Mouse (Mus musculus): ENCODE results near the gene Olfr1394.
A peak's percentile ranks its signal among the peaks of the same experiment; 100 is the strongest.

DNA sequence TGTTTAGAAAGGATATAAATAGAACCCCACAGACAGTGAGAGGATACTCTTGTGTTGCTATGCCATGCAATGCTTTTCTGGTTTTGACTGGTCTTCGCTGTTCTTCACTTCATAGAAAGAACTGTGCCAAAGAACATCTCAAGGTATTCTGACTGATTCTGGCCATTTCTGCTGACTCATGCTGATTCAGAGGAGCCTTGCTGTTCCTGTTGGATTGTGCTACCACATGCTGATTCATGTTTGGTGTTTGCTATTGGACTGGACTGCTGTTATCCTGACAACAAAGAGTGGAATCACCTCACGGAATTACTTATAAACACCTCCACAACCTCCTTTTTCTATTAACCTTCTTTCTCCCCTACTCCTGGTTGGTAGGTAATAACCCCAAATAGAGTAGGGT lies 30.0 kb upstream of the Olfr1394 start:
- TF ChIP-seq CTCF (IDR thresholded peaks at IDR 0.05; ENCODE audit: low read depth) (no peak), EP300 (IDR thresholded peaks at IDR 0.05; ENCODE audit: low read depth) (0 out of 2 replicates have a peak, but pooled peaks have one; percentile 32)
